Mouse (Mus musculus) layer of hippocampus, adult 9-11 months (tissue): ENCODE results near the gene Gm13288.
"Not testable (repeated sequence)": the region's sequence is repeated elsewhere in the genome, so short reads cannot be mapped to it uniquely, and the experiment has no call there.

ENCODE experiments used
- DNase-seq: peaks from one replicate; pipeline ENCODE4 v3.0.0; 2022

Gm13288 gene

GRCm38 (mm10) chr4:88802954-88803353, 2.4 kb upstream of the Gm13288 start, which contains the start of gene Gm13287:
Gm13287 (plus strand) TSS chr4:88803254.
- not testable (repeated sequence) for DNase-seq

DNA sequence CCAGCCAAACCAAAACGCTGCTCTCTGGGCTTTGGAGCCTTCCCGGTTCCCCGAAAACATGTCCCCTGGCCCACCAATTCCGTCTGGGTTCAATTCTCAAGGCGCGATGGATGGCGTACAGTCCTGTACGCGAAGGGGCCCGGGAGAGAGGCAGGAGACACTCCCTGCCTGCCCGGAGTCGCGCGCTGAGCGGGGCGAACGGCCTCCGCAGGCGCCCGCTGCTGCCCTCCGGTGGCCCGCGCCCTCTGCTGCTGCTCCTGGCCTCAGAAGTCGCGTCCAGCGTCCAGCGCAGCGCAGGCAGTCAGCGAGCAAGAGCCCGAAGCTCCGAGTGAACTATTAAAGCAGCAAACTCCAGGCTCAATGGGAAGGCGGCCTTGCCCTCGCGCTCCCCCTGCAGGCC, 430 bp downstream of the Gm13288 start:
- DNase-seq = not testable (repeated sequence)

DNA sequence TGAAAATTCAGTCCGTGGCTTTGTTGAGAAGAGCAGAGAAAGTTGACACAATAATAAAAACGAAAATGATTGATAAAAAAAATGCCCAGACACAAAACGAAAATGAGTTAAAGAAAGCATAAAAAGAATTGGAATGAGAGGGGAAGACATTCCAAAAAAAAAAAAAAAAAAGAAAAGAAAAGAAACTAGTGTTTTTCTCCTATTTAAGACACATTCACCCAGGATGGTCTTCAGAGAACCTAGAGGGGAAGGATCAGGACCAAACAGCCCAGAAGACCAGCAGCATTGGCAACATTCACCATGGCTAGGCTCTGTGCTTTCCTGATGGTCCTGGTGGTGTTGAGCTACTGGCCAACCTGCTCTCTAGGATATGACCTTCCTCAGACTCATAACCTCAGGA, 10.6 kb downstream of the Gm13288 start, which contains the start of gene Ifna7:
Ifna7 (plus strand) TSS at position 301 of the 400 bp plus-strand sequence.
- no peak for DNase-seq

DNA sequence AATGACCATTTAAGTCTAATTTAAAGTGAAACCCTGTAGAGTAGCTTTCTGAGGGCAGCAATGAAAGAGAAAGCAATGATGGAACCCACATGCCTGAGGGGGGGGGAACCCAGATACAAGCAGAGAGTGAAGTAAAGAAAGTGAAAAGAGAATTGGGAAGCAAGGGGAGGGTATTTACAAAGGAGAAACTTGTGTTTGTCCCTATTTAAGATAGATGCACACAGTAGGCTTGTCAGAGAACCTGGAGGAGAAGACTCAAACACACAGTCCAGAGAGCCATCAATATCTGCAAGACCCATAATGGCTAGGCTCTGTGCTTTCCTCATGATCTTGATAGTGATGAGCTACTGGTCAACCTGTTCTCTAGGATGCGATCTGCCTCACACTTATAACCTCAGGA, 14.3 kb downstream of the Gm13288 start, which contains the start of gene Ifna11:
Ifna11 (plus strand) TSS at position 301 of the 400 bp plus-strand sequence.
- DNase-seq = no peak

- no peak for DNase-seq
These were observed 17.7 kb downstream of the Gm13288 start for GRCm38 (mm10) chr4:88822995-88823394.

DNA sequence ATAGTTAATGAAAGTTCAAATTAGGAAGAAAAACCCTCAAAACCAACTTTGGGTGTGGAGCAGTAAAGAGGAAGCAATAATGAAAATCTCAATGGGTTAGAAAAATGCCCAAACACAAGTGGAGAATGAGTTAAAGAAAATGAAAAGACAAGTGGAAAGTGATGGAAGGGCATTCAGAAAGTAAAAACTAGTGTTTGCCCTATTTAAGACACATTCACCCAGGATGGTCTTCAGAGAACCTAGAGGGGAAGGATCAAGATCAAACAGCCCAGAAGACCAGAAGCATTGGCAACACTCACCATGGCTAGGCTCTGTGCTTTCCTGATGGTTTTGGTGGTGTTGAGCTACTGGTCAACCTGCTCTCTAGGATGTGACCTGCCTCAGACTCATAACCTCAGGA, 21.8 kb downstream of the Gm13288 start, which contains the start of gene Ifna6:
Ifna6 (plus strand) TSS at position 301 of the 400 bp plus-strand sequence.
- DNase-seq = not testable (repeated sequence)

GRCm38 (mm10) chr4:88830523-88830922, 25.2 kb downstream of the Gm13288 start:
- DNase-seq = no peak

GRCm38 (mm10) chr4:88835225-88835624, 29.9 kb downstream of the Gm13288 start, which contains the start of gene Ifna5:
Ifna5 (plus strand) TSS chr4:88835525.
- DNase-seq = not testable (repeated sequence)

DNA sequence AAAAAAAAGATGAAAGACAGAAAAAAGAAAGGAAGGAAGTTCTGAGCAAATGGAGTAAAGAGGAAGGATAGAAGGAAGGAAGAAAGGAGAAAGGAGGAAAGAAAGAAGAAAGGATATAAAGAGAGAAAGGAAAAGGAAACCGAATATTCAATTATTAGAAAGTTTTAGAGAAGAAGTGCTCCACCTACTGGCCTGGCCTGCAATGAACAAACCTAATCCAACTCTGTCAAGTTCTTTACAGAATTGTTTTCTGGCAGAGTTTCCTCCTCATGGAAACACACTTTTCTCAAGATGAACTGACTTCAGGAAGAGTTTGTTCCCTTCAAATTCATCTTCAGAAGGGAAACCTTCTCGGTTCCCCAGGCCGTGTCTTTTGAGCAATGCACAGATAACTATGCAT, 33.5 kb downstream of the Gm13288 start:
- no peak for DNase-seq

- no peak for DNase-seq
These were observed 34.7 kb downstream of the Gm13288 start for GRCm38 (mm10) chr4:88840058-88840457.

DNA sequence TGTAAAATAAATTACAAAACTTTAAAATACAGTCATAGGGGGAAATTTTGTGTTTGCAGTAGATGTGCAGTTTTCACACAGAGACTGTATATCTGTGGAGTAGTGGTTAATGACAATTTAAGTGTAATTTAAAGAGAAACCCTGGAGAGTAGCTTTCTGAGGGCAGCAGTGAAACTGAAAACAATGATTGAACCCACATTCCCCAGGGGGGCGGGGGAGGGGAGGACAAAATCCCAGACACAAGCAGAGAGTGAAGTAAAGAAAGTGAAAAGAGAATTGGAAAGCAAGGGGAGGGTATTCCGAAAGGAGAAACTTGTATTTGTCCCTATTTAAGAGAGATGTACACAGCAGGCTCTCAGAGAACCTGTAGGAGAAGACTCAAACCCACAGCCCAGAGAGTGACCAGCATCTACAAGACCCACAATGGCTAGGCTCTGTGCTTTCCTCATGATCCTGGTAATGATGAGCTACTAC, 36.1 kb downstream of the Gm13288 start, which contains the start of gene Ifna4:
Ifna4 (plus strand) TSS at position 424 of the 474 bp plus-strand sequence.
- DNase-seq = no peak

GRCm38 (mm10) chr4:88845334-88845733, 40.0 kb downstream of the Gm13288 start:
- DNase-seq = no peak

DNA sequence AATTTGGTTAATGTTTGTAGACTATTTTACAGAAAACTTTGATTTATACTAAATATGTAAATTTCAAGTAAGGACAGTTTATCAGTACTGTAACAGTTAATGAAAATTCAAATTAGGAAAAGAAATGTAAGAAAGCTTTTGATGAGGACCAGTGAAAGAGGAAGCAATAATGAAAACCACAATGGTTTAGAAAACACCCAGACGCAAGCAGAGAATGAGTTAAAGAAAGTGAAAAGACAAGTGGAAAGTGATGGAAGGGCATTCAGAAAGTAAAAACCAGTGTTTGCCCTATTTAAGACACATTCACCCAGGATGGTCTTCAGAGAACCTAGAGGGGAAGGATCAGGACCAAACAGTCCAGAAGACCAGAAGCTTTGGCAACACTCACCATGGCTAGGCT, 44.4 kb downstream of the Gm13288 start, which contains the start of gene Ifna1:
Ifna1 (plus strand) TSS at position 390 of the 400 bp plus-strand sequence.
- no peak for DNase-seq

DNA sequence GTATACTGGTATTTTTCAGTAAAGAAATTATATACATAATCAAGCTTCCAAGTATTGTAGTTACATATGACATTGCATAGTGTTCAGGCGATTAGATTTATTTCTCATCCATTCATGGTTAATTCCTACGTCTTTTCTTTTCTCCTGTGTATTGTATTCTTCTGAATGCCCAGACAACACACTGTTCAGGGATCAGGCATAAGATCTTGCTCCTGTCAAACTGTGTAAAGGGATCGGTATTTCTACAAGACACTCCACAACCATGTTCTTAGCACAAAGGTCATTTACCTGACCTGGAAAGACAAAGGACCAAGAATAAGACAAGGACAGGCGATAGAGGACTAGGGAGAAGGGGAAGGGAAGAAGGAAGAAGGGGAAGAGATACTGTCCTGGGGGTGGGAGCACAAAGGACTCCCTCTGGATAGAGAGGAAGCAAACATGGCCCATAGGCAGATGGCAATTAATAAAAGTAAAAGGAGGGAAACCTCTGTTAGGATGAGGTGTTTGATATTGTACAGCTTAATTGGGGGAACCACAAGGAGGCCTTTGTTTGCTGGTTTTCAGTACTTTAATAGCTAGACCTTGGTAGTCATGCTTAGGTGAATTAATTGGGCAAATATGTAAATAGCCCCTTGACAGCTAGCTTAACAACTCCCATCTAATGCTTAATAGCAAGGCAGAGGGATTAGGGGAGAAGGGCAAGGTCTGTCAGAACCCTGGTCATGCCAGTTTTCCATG, 45.9 kb downstream of the Gm13288 start:
- DNase-seq = no peak
